Mouse (Mus musculus) forebrain, embryonic 13.5 days (tissue): ENCODE data around the gene Lrtm2. TPM values are rescaled to one million over a fixed set of nuclear protein-coding genes. Genes with fewer than 3 reads are reported as not detected.

ENCODE experiments used
- polyA plus RNA-seq: library from polyadenylated mRNA; unstranded; fragments of >200 nt; fragmentation: Nextera tagmentation; extraction: Ambion mirVana; gene quantifications from 2 replicates; pipeline ENCODE4 v1.2.1, GENCODE M21; 2015

Lrtm2 gene
- polyA plus RNA-seq, 1 experiment from 2014 or later = 1.1 TPM

Other genes starting within 250 kb of the Lrtm2 start
- 12.7 and 13.1 TPM in 2 replicates for gene Dcp1b, start 155.5 kb downstream of the Lrtm2 start, polyA plus RNA-seq
- gene Cacna1c, start 134.3 kb downstream of the Lrtm2 start, polyA plus RNA-seq = 3.6 and 4.2 TPM in 2 replicates
- gene Cacna2d4, start 94.2 kb downstream of the Lrtm2 start, polyA plus RNA-seq = 0.12 and 0.33 TPM in 2 replicates
- gene Adipor2, start 86.9 kb upstream of the Lrtm2 start, polyA plus RNA-seq = 38.3 and 43.1 TPM in 2 replicates
- 4.1 and 4.2 TPM in 2 replicates for gene Fbxl14, start 148.9 kb upstream of the Lrtm2 start, polyA plus RNA-seq
- gene Wnt5b, start 213.6 kb upstream of the Lrtm2 start, polyA plus RNA-seq = 4.5 and 5.2 TPM in 2 replicates